Mouse (Mus musculus) lung, postnatal 0 days (tissue): ENCODE measurements around the gene Ffar3.

Experiments
- CTCF ChIP-seq: IDR thresholded peaks from 2 replicates; pipeline ENCODE4 v1.5.1; 2016; ENCODE audit warnings: antibody characterized with exemption, mild to moderate bottlenecking
- EP300 ChIP-seq: IDR thresholded peaks from 2 replicates; pipeline ENCODE4 v1.6.1; 2016; ENCODE audit warnings: antibody characterized with exemption, mild to moderate bottlenecking, control low read depth

- TF ChIP-seq CTCF = no peak
- TF ChIP-seq EP300 = no peak
Measured at GRCm38 (mm10) chr7:30812291-30812807, 43.6 kb downstream of the Ffar3 start.
